Mouse (Mus musculus): Measurements from ENCODE around the gene Kcnb1. TPM values are rescaled to one million over a fixed set of nuclear protein-coding genes. Genes with fewer than 3 reads are reported as not detected.

Gene Kcnb1
- polyA plus RNA-seq, 1 experiment: not detected

DNA sequence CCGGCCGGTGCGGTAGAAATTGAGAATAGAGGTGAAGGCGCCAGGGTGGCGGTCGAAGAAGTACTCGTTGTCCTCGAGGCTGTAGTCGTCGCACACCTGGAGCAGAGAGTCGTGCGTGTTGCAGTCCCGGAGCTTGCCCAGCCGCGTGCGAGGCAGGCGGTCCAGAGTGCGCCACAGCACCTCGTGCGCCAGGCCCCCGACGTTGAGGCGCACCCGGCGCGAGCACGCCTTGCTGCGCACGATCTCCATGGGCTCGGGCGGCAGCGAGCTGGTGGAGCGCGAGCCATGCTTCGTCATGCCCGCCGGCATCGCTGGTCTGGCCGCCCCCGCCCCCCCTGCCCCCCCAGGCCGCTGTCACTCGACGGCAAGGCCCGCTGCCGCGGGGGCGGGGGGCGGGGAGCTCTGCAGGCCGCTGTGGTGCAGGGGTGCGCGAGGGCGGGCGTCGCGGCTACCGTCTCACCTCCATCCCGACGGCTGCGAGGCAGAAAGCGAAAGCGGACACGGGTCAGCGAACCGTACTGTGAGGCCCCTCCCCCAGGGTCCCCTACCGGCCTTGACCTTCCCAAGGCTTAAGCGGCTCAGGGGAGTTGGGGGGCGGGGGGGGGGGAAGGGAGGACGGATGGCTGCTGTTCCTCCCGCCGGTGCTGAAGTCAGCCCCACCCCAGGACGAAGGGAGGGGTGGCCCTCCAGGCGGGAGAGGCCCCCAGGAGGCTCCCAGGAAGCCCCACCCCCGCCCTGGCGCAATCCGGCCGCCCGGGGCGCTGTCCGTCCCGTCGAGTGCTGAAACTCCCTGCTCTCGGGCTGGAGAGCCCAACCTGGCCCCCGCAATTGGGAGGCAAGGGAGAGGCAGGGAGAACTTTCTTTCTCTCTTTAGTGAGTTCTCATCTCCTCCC is 1.4 kb downstream of the Kcnb1 start:
- TF ChIP-seq MAX (IDR thresholded peaks at IDR 0.05): no peak
- peak; percentile 2 for TF ChIP-seq CEBPB (IDR thresholded peaks at IDR 0.05; ENCODE audit: low read depth)
- peaks cover 25% of the 10 kb centered on the region for H3K27me3 ChIP-seq (ENCODE audit: control insufficient read depth, insufficient read depth, insufficient read length)
- no peaks in the 10 kb centered on the region for H3K79me3 ChIP-seq (ENCODE audit: low read depth)

DNA sequence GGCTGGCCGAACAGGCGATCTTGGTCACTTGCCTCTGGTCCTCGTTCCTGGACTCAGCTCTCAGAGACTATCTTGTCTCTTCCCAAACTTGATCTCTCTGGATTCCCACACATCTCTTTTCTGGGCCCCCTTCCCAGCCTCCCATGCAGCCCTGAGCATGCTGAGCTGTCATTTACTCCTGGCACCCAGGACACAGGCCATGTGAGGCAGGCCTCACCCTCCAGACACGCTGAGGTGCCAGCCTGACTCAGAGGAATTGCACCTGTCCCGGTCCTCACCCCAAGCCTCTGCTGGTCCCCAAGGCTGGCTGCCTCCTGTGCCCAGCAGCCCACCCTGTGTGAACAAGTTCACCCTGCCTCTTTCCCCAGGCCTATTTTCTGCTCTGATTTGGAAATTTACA is 2.8 kb downstream of the Kcnb1 start:
- Histone ChIP-seq H3K79me2 (ENCODE audit: control insufficient read depth, insufficient read depth) (no peaks in the 10 kb centered on the region), H3K79me3 (ENCODE audit: low read depth) (no peaks in the 10 kb centered on the region), H3K36me3 (ENCODE audit: control insufficient read depth, insufficient read depth) (no peaks in the 10 kb centered on the region), H3ac (ENCODE audit: control insufficient read depth, insufficient read length, low read depth) (no peak overlapping the region), H3K27me3 (ENCODE audit: control insufficient read depth, insufficient read depth, insufficient read length) (peaks cover 25% of the 10 kb centered on the region), H3K4me3 (ENCODE audit: insufficient read depth, poor library complexity, severe bottlenecking) (no peak overlapping the region)
- no peak for TF ChIP-seq USF1 (IDR thresholded peaks at IDR 0.05; ENCODE audit: low read depth)
- no peak for TF ChIP-seq CTCF (IDR thresholded peaks at IDR 0.05; ENCODE audit: control insufficient read depth, insufficient read depth, insufficient read length)
- TF ChIP-seq CEBPB (IDR thresholded peaks at IDR 0.05; ENCODE audit: low read depth): no peak
- TF ChIP-seq MAX (IDR thresholded peaks at IDR 0.05): no peak
- TF ChIP-seq FOSL1 (IDR thresholded peaks at IDR 0.05; ENCODE audit: insufficient read depth, low read length, poor library complexity, severe bottlenecking): no peak

More for the DNA sequence above, 1.4 kb downstream of the Kcnb1 start:
- H3K4me3 ChIP-seq (ENCODE audit: insufficient read depth, poor library complexity, severe bottlenecking): no peak overlapping the region
- H3ac ChIP-seq (ENCODE audit: control insufficient read depth, insufficient read length, low read depth): no peak overlapping the region
- no peaks in the 10 kb centered on the region for H3K36me3 ChIP-seq (ENCODE audit: control insufficient read depth, insufficient read depth)
- H3K79me2 ChIP-seq (ENCODE audit: control insufficient read depth, insufficient read depth): no peaks in the 10 kb centered on the region

DNA sequence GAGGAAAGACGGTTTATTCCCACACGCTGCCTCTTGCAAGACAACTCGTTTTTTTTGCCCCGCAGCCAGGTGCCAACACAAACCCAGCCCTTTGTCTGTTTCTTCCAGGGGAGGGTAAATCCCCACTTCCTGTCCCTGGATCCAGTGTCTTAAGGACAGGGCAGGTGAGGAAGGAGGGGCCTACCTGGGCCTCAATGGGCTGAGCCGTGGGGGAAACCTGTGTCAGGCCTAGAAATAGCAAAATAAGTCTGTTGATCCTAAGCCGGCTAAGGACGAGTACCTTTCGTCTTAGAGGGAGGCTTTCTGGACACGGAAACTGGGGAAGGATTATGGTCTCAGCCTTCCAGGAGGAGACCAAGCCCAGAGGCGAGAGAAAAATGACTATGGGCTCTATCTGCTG is 3.4 kb downstream of the Kcnb1 start:
- no peak for TF ChIP-seq MAX (IDR thresholded peaks at IDR 0.05)
- TF ChIP-seq CTCF (IDR thresholded peaks at IDR 0.05; ENCODE audit: control insufficient read depth, insufficient read depth, insufficient read length): no peak
- no peak for TF ChIP-seq MYOD1 (IDR thresholded peaks at IDR 0.05; ENCODE audit: control insufficient read depth, insufficient read length, low read depth)
- TF ChIP-seq CEBPB (IDR thresholded peaks at IDR 0.05; ENCODE audit: low read depth): no peak
- no peak for TF ChIP-seq MYOG (IDR thresholded peaks at IDR 0.05; ENCODE audit: control insufficient read depth, extremely low read depth, insufficient read length)
- no peak for TF ChIP-seq USF1 (IDR thresholded peaks at IDR 0.05; ENCODE audit: low read depth)
- TF ChIP-seq FOSL1 (IDR thresholded peaks at IDR 0.05; ENCODE audit: insufficient read depth, low read length, poor library complexity, severe bottlenecking): no peak
- Histone ChIP-seq H3K36me3 (ENCODE audit: control insufficient read depth, insufficient read depth) (no peaks in the 10 kb centered on the region), H3K79me3 (ENCODE audit: low read depth) (no peaks in the 10 kb centered on the region), H3K4me3 (ENCODE audit: insufficient read depth, poor library complexity, severe bottlenecking) (no peak overlapping the region), H3K27me3 (ENCODE audit: control insufficient read depth, insufficient read depth, insufficient read length) (peaks cover 30% of the 10 kb centered on the region), H3K79me2 (ENCODE audit: control insufficient read depth, insufficient read depth) (no peaks in the 10 kb centered on the region), H3ac (ENCODE audit: control insufficient read depth, insufficient read length, low read depth) (no peak overlapping the region)

DNA sequence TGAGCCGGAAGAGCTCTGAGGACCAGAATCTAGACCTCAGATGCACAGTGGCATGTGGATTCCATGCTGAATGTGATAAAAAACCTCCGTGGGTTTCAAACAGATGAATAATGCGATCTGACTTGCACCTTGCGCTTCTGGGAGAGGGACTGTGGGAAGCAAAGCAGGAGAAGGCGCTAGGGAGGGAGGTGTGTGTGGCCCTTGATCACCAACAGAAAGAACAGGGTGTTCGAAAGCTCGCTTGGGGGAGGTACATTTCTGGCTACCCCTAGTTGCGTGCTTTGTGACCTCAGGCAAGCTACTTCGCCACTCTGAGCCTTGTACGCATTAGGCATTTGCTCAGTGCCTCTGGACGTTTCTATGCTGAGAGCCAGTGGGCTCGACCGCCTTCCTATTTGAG is 4.0 kb downstream of the Kcnb1 start:
- Histone ChIP-seq H3K27me3 (ENCODE audit: control insufficient read depth, insufficient read depth, insufficient read length) (peaks cover 32% of the 10 kb centered on the region), H3K79me2 (ENCODE audit: control insufficient read depth, insufficient read depth) (no peaks in the 10 kb centered on the region), H3K79me3 (ENCODE audit: low read depth) (no peaks in the 10 kb centered on the region), H3K36me3 (ENCODE audit: control insufficient read depth, insufficient read depth) (no peaks in the 10 kb centered on the region), H3K4me3 (ENCODE audit: insufficient read depth, poor library complexity, severe bottlenecking) (no peak overlapping the region), H3ac (ENCODE audit: control insufficient read depth, insufficient read length, low read depth) (no peak overlapping the region)
- TF ChIP-seq CEBPB (IDR thresholded peaks at IDR 0.05; ENCODE audit: low read depth) (no peak), MYOD1 (IDR thresholded peaks at IDR 0.05; ENCODE audit: control insufficient read depth, insufficient read length, low read depth) (no peak), MAX (IDR thresholded peaks at IDR 0.05) (no peak), CTCF (IDR thresholded peaks at IDR 0.05; ENCODE audit: control insufficient read depth, insufficient read depth, insufficient read length) (no peak), MYOG (IDR thresholded peaks at IDR 0.05; ENCODE audit: control insufficient read depth, extremely low read depth, insufficient read length) (no peak), FOSL1 (IDR thresholded peaks at IDR 0.05; ENCODE audit: insufficient read depth, low read length, poor library complexity, severe bottlenecking) (no peak), USF1 (IDR thresholded peaks at IDR 0.05; ENCODE audit: low read depth) (no peak)

DNA sequence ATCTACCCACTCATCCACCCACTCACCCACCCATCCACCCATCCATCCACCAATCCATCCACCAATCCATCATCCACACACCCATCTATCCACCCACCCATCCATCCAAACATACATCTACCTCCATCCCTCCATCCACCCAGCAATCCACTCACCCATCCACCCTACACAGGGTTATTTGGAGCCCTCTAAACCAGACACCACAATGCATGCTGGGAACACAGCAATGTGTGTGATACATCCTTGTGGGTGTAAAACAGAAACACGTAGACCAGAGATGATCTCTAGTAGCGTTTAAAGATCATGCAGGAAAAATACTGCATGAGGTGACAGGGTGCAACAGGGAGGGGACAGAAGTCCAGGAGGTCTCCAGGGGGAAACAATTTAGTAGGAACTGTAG is 4.5 kb downstream of the Kcnb1 start:
- no peak for TF ChIP-seq MYOG (IDR thresholded peaks at IDR 0.05; ENCODE audit: control insufficient read depth, extremely low read depth, insufficient read length)
- TF ChIP-seq MYOD1 (IDR thresholded peaks at IDR 0.05; ENCODE audit: control insufficient read depth, insufficient read length, low read depth): no peak
- no peak for TF ChIP-seq CTCF (IDR thresholded peaks at IDR 0.05; ENCODE audit: control insufficient read depth, insufficient read depth, insufficient read length)
- TF ChIP-seq FOSL1 (IDR thresholded peaks at IDR 0.05; ENCODE audit: insufficient read depth, low read length, poor library complexity, severe bottlenecking): no peak
- no peak for TF ChIP-seq MAX (IDR thresholded peaks at IDR 0.05)
- Histone ChIP-seq H3K4me3 (ENCODE audit: insufficient read depth, poor library complexity, severe bottlenecking) (no peak overlapping the region), H3K27me3 (ENCODE audit: control insufficient read depth, insufficient read depth, insufficient read length) (peaks cover 33% of the 10 kb centered on the region)

More for the DNA sequence above, 4.5 kb downstream of the Kcnb1 start:
- Histone ChIP-seq H3ac (ENCODE audit: control insufficient read depth, insufficient read length, low read depth) (no peak overlapping the region), H3K79me3 (ENCODE audit: low read depth) (no peaks in the 10 kb centered on the region), H3K79me2 (ENCODE audit: control insufficient read depth, insufficient read depth) (no peaks in the 10 kb centered on the region), H3K36me3 (ENCODE audit: control insufficient read depth, insufficient read depth) (no peaks in the 10 kb centered on the region)
